In genomic region chr16:3231566-3231965, GRCm38 (mm10) we compare ENCODE assay signal across 10 mouse cellular contexts.
DNase-seq lines count a peak whose midpoint lies in the region; ATAC-seq lines count a peak whose summit lies in the region.
"Had no signal": no experiment of that assay in that cellular context is flagged by ENCODE, and none has a peak within 500 bp of the region (broad histone marks: within the 10 kb centered on the region; RNA-seq: fewer than 3 reads in every experiment).

No protein-coding gene starts in this region.

- no peak overlapping the region for H3K9ac ChIP-seq in liver, embryonic 11.5 days (ENCODE audit: low read depth, low read length)
- H3K9ac ChIP-seq in forebrain, embryonic 15.5 days (replicated peaks) = no peak overlapping the region
- no peak overlapping the region for H3K9ac ChIP-seq in limb, embryonic 13.5 days
- no peak overlapping the region for H3K9ac ChIP-seq in neural tube, embryonic 14.5 days (replicated peaks; ENCODE audit: low read depth, low read length)

- 62% methylated on average over 3 of the region's 3 CpGs for WGBS in liver, embryonic 11.5 days
- WGBS in forebrain, embryonic 15.5 days = 73% methylated on average over 3 of the region's 3 CpGs
- WGBS in limb, embryonic 13.5 days = 74% methylated on average over 3 of the region's 3 CpGs
- 76% methylated on average over 3 of the region's 3 CpGs for WGBS in neural tube, embryonic 14.5 days

- H3K4me1 ChIP-seq in liver, embryonic 11.5 days (replicated peaks; ENCODE audit: control insufficient read depth, insufficient read depth, low read length) = no peaks in the 10 kb centered on the region
- no peaks in the 10 kb centered on the region for H3K4me1 ChIP-seq in forebrain, embryonic 15.5 days
- H3K4me1 ChIP-seq in limb, embryonic 13.5 days = no peaks in the 10 kb centered on the region
- H3K4me1 ChIP-seq in neural tube, embryonic 14.5 days (ENCODE audit: control insufficient read depth, insufficient read depth, low read length) = no peaks in the 10 kb centered on the region

- peaks cover 50% of the 10 kb centered on the region for H3K9me3 ChIP-seq in liver, embryonic 11.5 days (ENCODE audit: control insufficient read depth, low read length)
- H3K9me3 ChIP-seq in forebrain, embryonic 15.5 days = peaks cover 49% of the 10 kb centered on the region
- peaks cover 52% of the 10 kb centered on the region for H3K9me3 ChIP-seq in limb, embryonic 13.5 days
- peaks cover 44% of the 10 kb centered on the region for H3K9me3 ChIP-seq in neural tube, embryonic 14.5 days (ENCODE audit: control insufficient read depth, low read length)

- DNase-seq in liver, embryonic 11.5 days (ENCODE audit: low spot score) = no peak
- no peak for DNase-seq in liver
- DNase-seq in ovary, postnatal 14 days (ENCODE audit: low spot score) = no peak
- no peak for DNase-seq in left cerebral cortex, adult 9 months (ENCODE audit: low spot score in 2 of 2)
- no peak for DNase-seq in layer of hippocampus, adult 18-20 months (ENCODE audit: low spot score in 2 of 2)
- DNase-seq: retina, postnatal 1 day had no signal

- no peak overlapping the region for H3K4me3 ChIP-seq in liver, embryonic 11.5 days (ENCODE audit: low read depth, low read length)
- H3K4me3 ChIP-seq in forebrain, embryonic 15.5 days = no peak overlapping the region
- no peak overlapping the region for H3K4me3 ChIP-seq in limb, embryonic 13.5 days
- H3K4me3 ChIP-seq in neural tube, embryonic 14.5 days (ENCODE audit: low read depth, low read length) = no peak overlapping the region

- H3K27ac ChIP-seq in liver, embryonic 11.5 days (ENCODE audit: low read depth, low read length) = no peak overlapping the region
- no peak overlapping the region for H3K27ac ChIP-seq in forebrain, embryonic 15.5 days (replicated peaks)
- no peak overlapping the region for H3K27ac ChIP-seq in limb, embryonic 13.5 days
- no peak overlapping the region for H3K27ac ChIP-seq in neural tube, embryonic 14.5 days (ENCODE audit: low read depth, low read length)

- peak; percentile 44; the same call in 1 of the 2 replicates for ATAC-seq in liver, embryonic 11.5 days (replicated peaks; ENCODE audit: low FRiP score)
- ATAC-seq in forebrain, embryonic 15.5 days (replicated peaks) = peak; percentile 47
- peak; percentile 52; the same call in 1 of the 2 replicates for ATAC-seq in limb, embryonic 13.5 days (ENCODE audit: low FRiP score, low read depth)
- peak; percentile 65 for ATAC-seq in neural tube, embryonic 14.5 days (ENCODE audit: low read depth)

- 0 out of 2 replicates have a peak, but pooled peaks cover 3% of the 10 kb centered on the region for H3K36me3 ChIP-seq in liver, embryonic 11.5 days (ENCODE audit: control insufficient read depth, insufficient read depth, low read length)
- H3K36me3 ChIP-seq in forebrain, embryonic 15.5 days = no peaks in the 10 kb centered on the region
- H3K36me3 ChIP-seq in limb, embryonic 13.5 days = no peaks in the 10 kb centered on the region
- H3K36me3 ChIP-seq in neural tube, embryonic 14.5 days (ENCODE audit: control insufficient read depth, insufficient read depth, low read length) = no peaks in the 10 kb centered on the region
- H3K36me3 ChIP-seq: G1E had no signal

- no peak overlapping the region for H3K4me2 ChIP-seq in liver, embryonic 11.5 days
- H3K4me2 ChIP-seq in forebrain, embryonic 15.5 days (replicated peaks) = no peak overlapping the region
- no peak overlapping the region for H3K4me2 ChIP-seq in limb, embryonic 13.5 days (replicated peaks)
- H3K4me2 ChIP-seq in neural tube, embryonic 14.5 days (ENCODE audit: low read depth, low read length) = no peak overlapping the region

- no peaks in the 10 kb centered on the region for H3K27me3 ChIP-seq in liver, embryonic 11.5 days (replicated peaks; ENCODE audit: control insufficient read depth, insufficient read depth, low read length)
- no peaks in the 10 kb centered on the region for H3K27me3 ChIP-seq in forebrain, embryonic 15.5 days
- no peaks in the 10 kb centered on the region for H3K27me3 ChIP-seq in limb, embryonic 13.5 days
- H3K27me3 ChIP-seq in neural tube, embryonic 14.5 days (ENCODE audit: control insufficient read depth, insufficient read depth, low read length) = no peaks in the 10 kb centered on the region
